Mouse (Mus musculus) right cerebral cortex, postnatal 14 days (tissue): ENCODE results near the gene Ccl11.
A peak's percentile ranks its signal among the peaks of the same experiment; 100 is the strongest.

ENCODE experiments used
- DNase-seq: peaks from one replicate; pipeline ENCODE4 v3.0.0; 2022

The Ccl11 gene

GRCm38 (mm10) chr11:82057646-82058045 is at the start of gene Ccl11:
Gene Ccl11, plus strand, starts transcription at chr11:82057823.
- peak; percentile 6 for DNase-seq

- DNase-seq = no peak
Observed at GRCm38 (mm10) chr11:82010115-82010514, 47.5 kb upstream of the Ccl11 start.

GRCm38 (mm10) chr11:82011411-82012193 is 46.0 kb upstream of the Ccl11 start:
- DNase-seq = no peak

- no peak for DNase-seq
Observed at GRCm38 (mm10) chr11:82013756-82014155, 43.9 kb upstream of the Ccl11 start.

GRCm38 (mm10) chr11:82015066-82015465 is 42.6 kb upstream of the Ccl11 start:
- no peak for DNase-seq

GRCm38 (mm10) chr11:82016181-82016780 is 41.3 kb upstream of the Ccl11 start:
- DNase-seq = no peak

- no peak for DNase-seq
Observed at GRCm38 (mm10) chr11:82019389-82019788, 38.2 kb upstream of the Ccl11 start.

GRCm38 (mm10) chr11:82019793-82020192 is 37.8 kb upstream of the Ccl11 start:
- no peak for DNase-seq

- DNase-seq = no peak
Observed at GRCm38 (mm10) chr11:82021406-82021805, 36.2 kb upstream of the Ccl11 start.

GRCm38 (mm10) chr11:82022504-82023056 is 35.0 kb upstream of the Ccl11 start:
- DNase-seq = no peak

GRCm38 (mm10) chr11:82023769-82024168 is 33.9 kb upstream of the Ccl11 start:
- no peak for DNase-seq

- no peak for DNase-seq
Observed at GRCm38 (mm10) chr11:82030171-82030570, 27.5 kb upstream of the Ccl11 start.

- DNase-seq = no peak
Observed at GRCm38 (mm10) chr11:82032136-82032535, 25.5 kb upstream of the Ccl11 start.

GRCm38 (mm10) chr11:82032678-82033344 is 24.8 kb upstream of the Ccl11 start:
- peak; percentile 16 for DNase-seq

- DNase-seq = no peak
Observed at GRCm38 (mm10) chr11:82034446-82034845, 23.2 kb upstream of the Ccl11 start.

- peak; percentile 44 for DNase-seq
Observed at GRCm38 (mm10) chr11:82035356-82035755, 22.3 kb upstream of the Ccl11 start, which contains the start of gene Ccl2. Gene Ccl2, plus strand, starts transcription at chr11:82035571.

- no peak for DNase-seq
Observed at GRCm38 (mm10) chr11:82035857-82036256, 21.8 kb upstream of the Ccl11 start.

GRCm38 (mm10) chr11:82038535-82038934 is 19.1 kb upstream of the Ccl11 start, which contains the start of gene Gm17268:
Gene Gm17268, minus strand, starts transcription at chr11:82038562.
- DNase-seq = no peak

GRCm38 (mm10) chr11:82039132-82039660 is 18.4 kb upstream of the Ccl11 start:
- DNase-seq = no peak

GRCm38 (mm10) chr11:82041671-82042080 is 15.9 kb upstream of the Ccl11 start:
- no peak for DNase-seq

- DNase-seq = no peak
Observed at GRCm38 (mm10) chr11:82045471-82045870, 12.2 kb upstream of the Ccl11 start, which contains the start of gene Ccl7. Gene Ccl7, plus strand, starts transcription at chr11:82045712.

- DNase-seq = peak; percentile 23
Observed at GRCm38 (mm10) chr11:82047746-82048415, 9.7 kb upstream of the Ccl11 start.
